Mouse (Mus musculus) gastrocnemius, postnatal 14 days (tissue): ENCODE results near the gene Epb41. TPM values are rescaled to one million over a fixed set of nuclear protein-coding genes. Genes with fewer than 3 reads are reported as not detected.

ENCODE experiments used
- microRNA-seq, 2 experiments: library from miRNA; unstranded; fragments of <30 nt; microRNA quantifications; one replicate each; pipeline ENCODE4 v1.2.0; 2021
- total RNA-seq, 2 experiments: library from RNA; stranded (reverse); gene quantifications; 2 replicates each; pipeline ENCODE4 v1.2.3; 2021

Gene Epb41
- total RNA-seq, 2 experiments from 2014 or later, result 63.2 to 71.7 TPM

Small RNA genes lying within 50 kb of the gene (microRNA-seq; reads per million reads assigned to microRNA genes)
- gene Gm27445, result 0 reads per million in 2 experiments

Other genes with a start within 250 kb of the Epb41 start
- gene Ptpru, start 237.0 kb downstream of the Epb41 start, total RNA-seq, result 1 to 10 TPM; 1.1 to 1.5 TPM
- gene Mecr, start 231.9 kb downstream of the Epb41 start, total RNA-seq, result 10 to 100 TPM; 19.2 to 25.7 TPM
- 10 to 100 TPM; 29.6 to 41.4 TPM for gene Srsf4, start 201.7 kb downstream of the Epb41 start, total RNA-seq
- 1 to 10 TPM; 4.5 to 5.5 TPM for gene Tmem200b, start 153.6 kb downstream of the Epb41 start, total RNA-seq
- under 1 TPM in 1 of 2 experiments, not detected in 1; 0.14 TPM for gene Gm10300, start 624 bp downstream of the Epb41 start, total RNA-seq
- gene Oprd1, start 69.2 kb upstream of the Epb41 start, total RNA-seq, result under 1 TPM in 1 of 2 experiments, not detected in 1; 0.04 TPM
- 10 to 100 TPM; 29.5 to 33.7 TPM for gene Ythdf2, start 137.0 kb upstream of the Epb41 start, total RNA-seq
- gene Gmeb1, start 186.3 kb upstream of the Epb41 start, total RNA-seq, result 1 to 10 TPM; 9.4 to 9.9 TPM
- gene Taf12, start 199.1 kb upstream of the Epb41 start, total RNA-seq, result 10 to 100 TPM; 22.8 to 26.9 TPM
- under 1 TPM in 1 of 2 experiments, not detected in 1; 0.94 TPM for gene Rab42, start 228.1 kb upstream of the Epb41 start, total RNA-seq